Mouse (Mus musculus): ENCODE measurements around the gene Gnat3. TPM values are rescaled to one million over a fixed set of nuclear protein-coding genes. Genes with fewer than 3 reads are reported as not detected.

Gnat3 gene
- polyA plus RNA-seq, 1 experiment from 2014 or later: not detected

- H3K9ac ChIP-seq (ENCODE audit: low read depth, low read length): no peak overlapping the region
- DNase-seq (ENCODE audit: low spot score) (no peak), ATAC-seq (replicated peaks; ENCODE audit: low FRiP score) (no peak)
- 73% methylated on average over 6 of the region's 6 CpGs for WGBS
- H3K27ac ChIP-seq (ENCODE audit: low read depth, low read length): no peak overlapping the region
- H3K4me1 ChIP-seq (replicated peaks; ENCODE audit: control insufficient read depth, insufficient read depth, low read length): no peaks in the 10 kb centered on the region
- H3K9me3 ChIP-seq (ENCODE audit: control insufficient read depth, low read length): no peaks in the 10 kb centered on the region
- H3K4me2 ChIP-seq: no peak overlapping the region
- no peak overlapping the region for H3K4me3 ChIP-seq (ENCODE audit: low read depth, low read length)
- H3K36me3 ChIP-seq (ENCODE audit: control insufficient read depth, insufficient read depth, low read length): no peaks in the 10 kb centered on the region
- no peaks in the 10 kb centered on the region for H3K27me3 ChIP-seq (replicated peaks; ENCODE audit: control insufficient read depth, insufficient read depth, low read length)
Observed at GRCm38 (mm10) chr5:18000185-18000584, 37.8 kb downstream of the Gnat3 start.

DNA sequence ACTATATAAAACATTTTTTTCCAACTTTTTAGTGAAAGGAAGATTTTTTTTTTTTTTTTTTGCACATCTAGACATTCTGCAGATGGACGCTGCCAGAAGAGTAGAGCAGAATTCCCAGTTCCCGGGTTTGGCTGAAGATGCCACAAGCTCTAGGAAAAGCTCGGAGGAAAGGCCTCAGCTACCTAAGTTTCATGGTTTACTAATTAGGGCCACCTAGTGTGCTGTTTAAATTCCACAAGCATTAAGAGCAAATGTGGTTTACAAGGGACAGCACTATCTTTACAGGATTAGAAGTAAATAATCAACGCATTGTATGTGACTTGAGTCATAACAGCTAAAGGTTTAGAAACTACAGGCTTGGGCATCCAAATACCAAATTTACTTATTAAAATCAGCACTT, 39.3 kb downstream of the Gnat3 start:
- DNase-seq (ENCODE audit: low spot score): no peak
- no peak overlapping the region for H3K4me2 ChIP-seq
- no peaks in the 10 kb centered on the region for H3K9me3 ChIP-seq (ENCODE audit: control insufficient read depth, low read length)
- H3K9ac ChIP-seq (ENCODE audit: low read depth, low read length): no peak overlapping the region
- H3K4me1 ChIP-seq (replicated peaks; ENCODE audit: control insufficient read depth, insufficient read depth, low read length): no peaks in the 10 kb centered on the region
- no peaks in the 10 kb centered on the region for H3K27me3 ChIP-seq (replicated peaks; ENCODE audit: control insufficient read depth, insufficient read depth, low read length)
- WGBS: 50% methylated on average over 4 of the region's 4 CpGs
- ATAC-seq (replicated peaks; ENCODE audit: low FRiP score): no peak
- H3K27ac ChIP-seq (ENCODE audit: low read depth, low read length): no peak overlapping the region
- H3K36me3 ChIP-seq (ENCODE audit: control insufficient read depth, insufficient read depth, low read length): no peaks in the 10 kb centered on the region
- H3K4me3 ChIP-seq (ENCODE audit: low read depth, low read length): no peak overlapping the region

DNA sequence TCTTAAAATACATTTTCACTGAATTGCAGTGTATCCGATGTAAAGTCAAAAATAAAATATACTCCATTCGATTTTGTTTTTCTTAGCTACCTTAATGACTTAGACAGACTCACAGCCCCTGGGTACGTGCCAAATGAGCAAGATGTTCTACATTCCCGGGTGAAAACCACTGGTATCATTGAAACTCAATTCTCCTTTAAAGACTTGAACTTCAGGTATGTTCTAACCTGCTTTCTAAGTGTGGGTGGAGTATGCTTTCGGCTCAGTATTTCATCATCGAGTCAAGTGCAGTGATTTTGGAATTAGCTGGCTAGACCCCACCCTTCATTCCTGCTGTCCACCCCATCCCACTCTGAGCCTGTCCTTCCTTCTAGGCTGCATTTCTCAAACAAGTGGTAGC, 41.3 kb downstream of the Gnat3 start:
- Histone ChIP-seq H3K27ac (ENCODE audit: low read depth, low read length) (no peak overlapping the region), H3K4me1 (replicated peaks; ENCODE audit: control insufficient read depth, insufficient read depth, low read length) (no peaks in the 10 kb centered on the region), H3K9ac (ENCODE audit: low read depth, low read length) (no peak overlapping the region), H3K36me3 (ENCODE audit: control insufficient read depth, insufficient read depth, low read length) (no peaks in the 10 kb centered on the region), H3K27me3 (replicated peaks; ENCODE audit: control insufficient read depth, insufficient read depth, low read length) (no peaks in the 10 kb centered on the region), H3K9me3 (ENCODE audit: control insufficient read depth, low read length) (no peaks in the 10 kb centered on the region), H3K4me3 (ENCODE audit: low read depth, low read length) (no peak overlapping the region), H3K4me2 (no peak overlapping the region)
- WGBS: 82% methylated on average over 6 of the region's 6 CpGs
- ATAC-seq (replicated peaks; ENCODE audit: low FRiP score) (no peak), DNase-seq (ENCODE audit: low spot score) (no peak)

DNA sequence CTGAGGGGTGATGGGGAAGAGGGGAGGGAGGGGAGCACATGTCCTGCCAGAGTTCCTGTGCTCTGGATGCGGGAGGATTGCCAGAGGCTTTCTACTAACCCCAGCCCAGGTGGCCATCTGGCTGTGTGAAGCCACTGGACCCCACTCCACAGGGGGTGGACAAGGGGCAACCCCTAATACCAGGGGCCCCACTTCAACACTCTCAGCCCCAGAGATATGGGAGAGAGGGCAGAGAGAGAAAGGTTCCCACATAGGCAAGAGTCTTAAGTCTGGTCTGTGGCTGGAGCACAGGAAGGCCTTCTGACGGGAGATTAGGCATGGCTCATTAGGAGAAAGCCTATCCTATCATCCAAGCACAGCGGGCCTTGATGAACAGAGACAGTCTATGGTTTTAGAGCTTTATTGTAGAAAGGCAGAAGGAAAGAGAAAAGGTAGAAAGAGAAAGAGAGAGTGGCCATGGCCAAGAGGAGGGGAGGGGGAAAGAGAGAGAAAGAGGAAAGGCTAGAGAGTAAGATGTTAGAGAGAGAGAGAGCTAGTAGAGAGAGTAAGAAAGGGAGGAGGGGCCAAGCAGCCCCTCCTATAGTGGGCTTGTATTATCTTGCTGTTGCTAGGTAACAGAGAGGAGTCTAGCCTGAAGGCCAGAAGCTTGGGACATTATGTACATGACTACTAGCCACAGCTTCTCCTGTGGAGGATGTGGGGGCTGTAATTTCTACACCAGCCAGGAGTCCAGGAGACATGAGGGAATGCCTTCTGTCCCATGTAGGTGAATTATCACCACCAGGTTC, 42.7 kb downstream of the Gnat3 start:
- Histone ChIP-seq H3K9me3 (ENCODE audit: control insufficient read depth, low read length) (no peaks in the 10 kb centered on the region), H3K27me3 (replicated peaks; ENCODE audit: control insufficient read depth, insufficient read depth, low read length) (no peaks in the 10 kb centered on the region), H3K27ac (ENCODE audit: low read depth, low read length) (no peak overlapping the region), H3K9ac (ENCODE audit: low read depth, low read length) (no peak overlapping the region), H3K4me2 (no peak overlapping the region), H3K4me3 (ENCODE audit: low read depth, low read length) (no peak overlapping the region), H3K36me3 (ENCODE audit: control insufficient read depth, insufficient read depth, low read length) (no peaks in the 10 kb centered on the region), H3K4me1 (replicated peaks; ENCODE audit: control insufficient read depth, insufficient read depth, low read length) (no peaks in the 10 kb centered on the region)
- DNase-seq (ENCODE audit: low spot score) (no peak), ATAC-seq (replicated peaks; ENCODE audit: low FRiP score) (no peak)
- 67% methylated on average over 3 of the region's 3 CpGs for WGBS

DNA sequence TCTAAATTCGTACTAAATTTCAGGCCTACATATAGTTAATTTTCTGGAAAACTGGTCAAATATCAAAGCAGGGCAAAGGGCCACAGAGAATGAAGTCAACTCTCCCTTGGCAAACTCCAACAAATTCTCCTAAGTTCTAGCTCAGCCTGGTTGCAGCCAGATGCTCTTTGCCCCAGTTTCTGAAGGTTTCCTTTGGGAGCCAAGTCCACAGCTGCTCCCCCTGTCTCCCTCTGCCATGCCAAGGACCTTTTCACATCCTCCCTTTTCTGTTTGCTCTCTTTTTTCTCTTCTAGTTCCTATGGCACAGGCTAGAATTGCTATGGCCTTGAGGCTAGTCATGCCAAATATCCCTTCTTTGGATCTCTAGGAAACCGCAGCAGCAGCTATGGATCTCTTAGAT, 43.8 kb downstream of the Gnat3 start:
- H3K4me1 ChIP-seq (replicated peaks; ENCODE audit: control insufficient read depth, insufficient read depth, low read length): no peaks in the 10 kb centered on the region
- H3K27me3 ChIP-seq (replicated peaks; ENCODE audit: control insufficient read depth, insufficient read depth, low read length): no peaks in the 10 kb centered on the region
- no peak overlapping the region for H3K27ac ChIP-seq (ENCODE audit: low read depth, low read length)
- H3K36me3 ChIP-seq (ENCODE audit: control insufficient read depth, insufficient read depth, low read length): no peaks in the 10 kb centered on the region
- WGBS: 84% methylated on average over 2 of the region's 2 CpGs
- DNase-seq (ENCODE audit: low spot score): no peak
- ATAC-seq (replicated peaks; ENCODE audit: low FRiP score): no peak
- H3K9me3 ChIP-seq (ENCODE audit: control insufficient read depth, low read length): no peaks in the 10 kb centered on the region
- H3K4me3 ChIP-seq (ENCODE audit: low read depth, low read length): no peak overlapping the region
- H3K9ac ChIP-seq (ENCODE audit: low read depth, low read length): no peak overlapping the region
- no peak overlapping the region for H3K4me2 ChIP-seq

DNA sequence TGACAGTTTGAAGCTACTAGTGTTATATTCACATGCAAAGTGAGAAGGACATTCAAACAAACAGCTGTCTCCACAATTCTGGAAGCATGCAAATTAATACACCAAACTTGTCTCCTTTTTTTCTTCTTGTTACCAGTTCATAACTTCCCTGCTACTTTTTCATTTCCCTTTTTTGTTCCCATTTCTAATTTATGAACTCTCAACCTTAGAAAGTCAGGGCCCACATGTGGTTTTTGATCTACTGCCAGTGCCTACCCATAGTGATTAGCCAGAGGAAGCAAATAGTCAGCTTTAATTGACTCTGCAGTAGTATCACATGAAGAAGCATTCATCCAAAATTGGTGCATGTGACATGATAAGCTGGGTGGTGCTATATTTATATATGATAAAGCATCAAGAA, 44.7 kb downstream of the Gnat3 start:
- Histone ChIP-seq H3K4me3 (ENCODE audit: low read depth, low read length) (no peak overlapping the region), H3K27me3 (replicated peaks; ENCODE audit: control insufficient read depth, insufficient read depth, low read length) (no peaks in the 10 kb centered on the region), H3K9me3 (ENCODE audit: control insufficient read depth, low read length) (no peaks in the 10 kb centered on the region), H3K36me3 (ENCODE audit: control insufficient read depth, insufficient read depth, low read length) (no peaks in the 10 kb centered on the region), H3K4me2 (no peak overlapping the region), H3K27ac (ENCODE audit: low read depth, low read length) (no peak overlapping the region), H3K9ac (ENCODE audit: low read depth, low read length) (no peak overlapping the region), H3K4me1 (replicated peaks; ENCODE audit: control insufficient read depth, insufficient read depth, low read length) (no peaks in the 10 kb centered on the region)
- ATAC-seq (replicated peaks; ENCODE audit: low FRiP score) (no peak), DNase-seq (ENCODE audit: low spot score) (no peak)

DNA sequence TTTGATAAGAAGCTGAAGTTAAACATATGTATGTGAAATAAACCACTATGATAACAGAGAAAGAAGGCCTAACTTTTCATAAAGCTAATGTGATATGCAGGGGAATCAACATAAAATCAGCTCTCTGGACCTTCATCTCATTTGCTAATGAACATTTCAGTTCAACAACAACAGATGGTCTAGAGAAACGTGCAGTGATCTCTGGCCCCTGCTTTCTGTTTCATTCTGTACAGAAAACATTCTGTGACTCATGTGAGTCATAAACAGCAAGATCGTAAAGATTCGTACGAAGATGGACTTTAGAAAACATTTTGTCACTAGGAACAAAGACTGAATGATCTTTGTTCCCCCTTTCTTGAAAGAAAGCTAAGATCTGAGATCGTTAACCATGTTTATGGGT, 48.0 kb downstream of the Gnat3 start:
- 77% methylated on average over 5 of the region's 5 CpGs for WGBS
- H3K9ac ChIP-seq (ENCODE audit: low read depth, low read length): no peak overlapping the region
- H3K27ac ChIP-seq (ENCODE audit: low read depth, low read length): no peak overlapping the region
- no peaks in the 10 kb centered on the region for H3K36me3 ChIP-seq (ENCODE audit: control insufficient read depth, insufficient read depth, low read length)
- H3K4me2 ChIP-seq: no peak overlapping the region
- no peak overlapping the region for H3K4me3 ChIP-seq (ENCODE audit: low read depth, low read length)
- H3K4me1 ChIP-seq (replicated peaks; ENCODE audit: control insufficient read depth, insufficient read depth, low read length): no peaks in the 10 kb centered on the region
- H3K27me3 ChIP-seq (replicated peaks; ENCODE audit: control insufficient read depth, insufficient read depth, low read length): no peaks in the 10 kb centered on the region
- DNase-seq (ENCODE audit: low spot score): no peak
- ATAC-seq (replicated peaks; ENCODE audit: low FRiP score): no peak
- no peaks in the 10 kb centered on the region for H3K9me3 ChIP-seq (ENCODE audit: control insufficient read depth, low read length)

DNA sequence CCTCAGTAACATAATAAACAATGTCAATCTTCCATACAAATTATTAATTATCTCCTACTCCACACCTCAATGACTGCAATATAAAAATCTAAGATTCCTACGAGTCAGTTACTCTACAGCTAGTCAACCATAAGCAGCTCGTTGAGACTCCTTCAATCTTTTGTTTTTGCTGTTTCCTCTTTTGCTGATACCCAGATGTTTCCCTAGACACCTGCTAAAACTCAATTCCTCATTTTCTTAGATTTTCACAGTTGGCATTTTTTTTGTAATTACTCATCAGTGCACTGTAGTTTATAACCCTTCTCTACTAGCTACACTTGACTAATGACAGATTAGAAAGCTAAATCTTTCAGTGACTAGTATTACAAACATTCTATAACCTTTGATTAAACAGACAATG, 50.8 kb downstream of the Gnat3 start:
- 40% methylated on average over 2 of the region's 2 CpGs for WGBS
- DNase-seq (ENCODE audit: low spot score): no peak
- H3K9ac ChIP-seq (ENCODE audit: low read depth, low read length): no peak overlapping the region
- H3K4me2 ChIP-seq: no peak overlapping the region
- no peaks in the 10 kb centered on the region for H3K27me3 ChIP-seq (replicated peaks; ENCODE audit: control insufficient read depth, insufficient read depth, low read length)
- no peak overlapping the region for H3K27ac ChIP-seq (ENCODE audit: low read depth, low read length)
- no peaks in the 10 kb centered on the region for H3K4me1 ChIP-seq (replicated peaks; ENCODE audit: control insufficient read depth, insufficient read depth, low read length)
- no peaks in the 10 kb centered on the region for H3K9me3 ChIP-seq (ENCODE audit: control insufficient read depth, low read length)
- H3K36me3 ChIP-seq (ENCODE audit: control insufficient read depth, insufficient read depth, low read length): no peaks in the 10 kb centered on the region
- ATAC-seq (replicated peaks; ENCODE audit: low FRiP score): no peak
- H3K4me3 ChIP-seq (ENCODE audit: low read depth, low read length): no peak overlapping the region

DNA sequence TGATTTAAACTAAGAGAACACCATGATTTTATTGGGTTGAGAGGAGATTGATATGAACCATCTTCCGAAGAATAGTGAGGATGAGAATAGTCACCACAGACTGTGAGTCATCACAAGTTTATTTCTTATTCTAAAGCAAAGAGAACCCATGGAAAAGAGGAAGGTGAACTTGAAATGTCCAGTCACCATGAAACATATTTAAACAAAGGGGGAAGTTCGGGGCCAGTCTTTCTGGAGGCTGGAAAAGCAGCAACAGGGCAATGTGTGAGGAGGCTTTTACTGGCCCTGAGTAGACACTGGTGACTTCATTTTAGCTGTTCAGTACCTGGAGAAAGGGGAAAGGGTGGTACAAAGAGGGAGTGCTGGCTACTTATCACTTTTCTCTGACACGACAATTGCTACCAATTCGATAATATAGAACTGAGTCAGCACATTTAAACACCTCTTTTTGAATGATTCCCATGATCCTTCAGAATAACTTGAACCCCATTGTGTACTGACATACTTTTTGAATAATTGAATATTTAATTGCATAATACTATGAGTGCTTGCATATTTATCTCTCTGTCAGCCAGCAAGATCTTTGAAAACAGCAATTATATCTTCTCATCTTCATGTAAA, 52.0 kb downstream of the Gnat3 start:
- Histone ChIP-seq H3K4me1 (replicated peaks; ENCODE audit: control insufficient read depth, insufficient read depth, low read length) (no peaks in the 10 kb centered on the region), H3K27me3 (replicated peaks; ENCODE audit: control insufficient read depth, insufficient read depth, low read length) (no peaks in the 10 kb centered on the region), H3K27ac (ENCODE audit: low read depth, low read length) (no peak overlapping the region), H3K4me3 (ENCODE audit: low read depth, low read length) (no peak overlapping the region), H3K36me3 (ENCODE audit: control insufficient read depth, insufficient read depth, low read length) (no peaks in the 10 kb centered on the region), H3K9me3 (ENCODE audit: control insufficient read depth, low read length) (no peaks in the 10 kb centered on the region), H3K4me2 (no peak overlapping the region), H3K9ac (ENCODE audit: low read depth, low read length) (no peak overlapping the region)
- WGBS: 72% methylated on average over 4 of the region's 4 CpGs
- DNase-seq (ENCODE audit: low spot score) (no peak), ATAC-seq (replicated peaks; ENCODE audit: low FRiP score) (no peak)
